Mouse (Mus musculus): ENCODE data around the gene Hacl1. TPM values are rescaled to one million over a fixed set of nuclear protein-coding genes. Genes with fewer than 3 reads are reported as not detected.
A peak's percentile ranks its signal among the peaks of the same experiment; 100 is the strongest.

Hacl1 gene
- polyA plus RNA-seq, 1 experiment from 2014 or later: 20.6 TPM

DNA sequence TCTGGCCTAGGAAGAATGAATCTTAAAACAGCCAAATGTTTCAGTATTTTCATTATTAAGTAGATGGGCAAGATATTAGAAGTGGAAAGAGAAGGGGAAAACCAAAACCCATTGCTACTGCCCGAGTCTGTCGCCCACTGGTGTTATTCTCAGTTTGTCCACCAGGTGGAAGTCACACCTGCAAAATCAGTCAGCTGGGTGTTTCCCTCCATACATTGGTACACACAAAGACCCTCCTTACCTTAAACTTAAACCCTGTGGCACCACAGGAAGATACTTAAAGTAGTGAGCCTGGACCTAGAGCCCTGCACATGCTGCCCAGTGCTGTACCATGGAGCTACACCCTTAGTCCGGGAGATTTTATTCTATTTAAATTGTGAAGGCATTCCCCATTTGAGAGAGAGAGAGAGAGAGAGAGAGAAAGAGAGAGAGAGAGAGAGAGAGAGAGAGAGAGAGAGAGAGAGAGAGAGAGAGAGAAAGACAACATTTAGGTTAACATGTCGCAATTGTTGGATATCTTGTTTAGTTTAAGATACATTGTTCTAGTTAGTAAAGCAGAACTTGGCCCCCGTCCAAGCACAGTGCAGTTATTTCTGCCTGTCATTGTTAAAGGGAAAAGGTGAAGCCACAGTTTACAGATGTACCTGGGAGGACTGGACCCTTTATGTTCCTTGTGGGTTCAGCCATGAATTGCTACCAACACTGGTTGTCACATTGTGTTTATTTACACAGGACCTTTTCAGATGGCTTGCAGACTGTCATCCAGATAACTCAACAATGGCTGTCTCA lies 16.0 kb upstream of the Hacl1 start:
- ATAC-seq (ENCODE audit: low FRiP score, low TSS enrichment): no peak
- WGBS: 45% methylated on average over 5 of the region's 5 CpGs
- Histone ChIP-seq H3K36me3 (ENCODE audit: control insufficient read depth, insufficient read depth, low read length) (no peaks in the 10 kb centered on the region), H3K9ac (ENCODE audit: low read depth, low read length) (no peak overlapping the region), H3K27ac (ENCODE audit: low read depth, low read length) (no peak overlapping the region), H3K4me3 (ENCODE audit: low read length) (no peak overlapping the region), H3K9me3 (ENCODE audit: control insufficient read depth, low read length) (no peaks in the 10 kb centered on the region), H3K4me1 (ENCODE audit: control insufficient read depth, insufficient read depth, low read length) (peaks cover 22% of the 10 kb centered on the region; the same call in 1 of the 2 replicates), H3K4me2 (replicated peaks; ENCODE audit: low read depth, low read length) (no peak overlapping the region), H3K27me3 (ENCODE audit: control insufficient read depth, insufficient read depth, low read length) (no peaks in the 10 kb centered on the region)

DNA sequence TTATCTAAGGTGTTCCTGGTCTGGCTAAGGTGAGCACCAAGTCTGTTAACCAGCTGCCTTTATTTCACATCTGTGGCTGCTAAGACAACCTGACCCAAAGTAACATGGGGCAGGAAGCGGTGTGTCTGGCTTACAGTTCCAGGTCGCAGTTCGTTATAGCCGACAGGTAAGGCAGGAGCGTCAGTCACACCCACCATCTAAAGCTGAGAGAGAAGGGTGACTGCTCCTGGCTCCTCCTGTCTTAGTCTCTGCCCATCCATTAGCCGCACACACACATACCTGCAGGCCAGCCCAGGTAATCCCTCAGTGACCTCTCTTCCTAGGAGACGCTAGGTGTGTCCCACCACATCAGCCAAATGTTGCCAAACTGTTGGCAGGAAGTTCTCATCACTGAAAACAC lies 15.3 kb upstream of the Hacl1 start:
- Histone ChIP-seq H3K4me3 (ENCODE audit: low read length) (no peak overlapping the region), H3K9ac (ENCODE audit: low read depth, low read length) (no peak overlapping the region), H3K4me2 (replicated peaks; ENCODE audit: low read depth, low read length) (no peak overlapping the region), H3K9me3 (ENCODE audit: control insufficient read depth, low read length) (no peaks in the 10 kb centered on the region), H3K4me1 (ENCODE audit: control insufficient read depth, insufficient read depth, low read length) (peaks cover 21% of the 10 kb centered on the region; the same call in 1 of the 2 replicates), H3K36me3 (ENCODE audit: control insufficient read depth, insufficient read depth, low read length) (no peaks in the 10 kb centered on the region), H3K27me3 (ENCODE audit: control insufficient read depth, insufficient read depth, low read length) (no peaks in the 10 kb centered on the region), H3K27ac (ENCODE audit: low read depth, low read length) (no peak overlapping the region)
- ATAC-seq (ENCODE audit: low FRiP score, low TSS enrichment): no peak
- WGBS: 71% methylated on average over 7 of the region's 7 CpGs

DNA sequence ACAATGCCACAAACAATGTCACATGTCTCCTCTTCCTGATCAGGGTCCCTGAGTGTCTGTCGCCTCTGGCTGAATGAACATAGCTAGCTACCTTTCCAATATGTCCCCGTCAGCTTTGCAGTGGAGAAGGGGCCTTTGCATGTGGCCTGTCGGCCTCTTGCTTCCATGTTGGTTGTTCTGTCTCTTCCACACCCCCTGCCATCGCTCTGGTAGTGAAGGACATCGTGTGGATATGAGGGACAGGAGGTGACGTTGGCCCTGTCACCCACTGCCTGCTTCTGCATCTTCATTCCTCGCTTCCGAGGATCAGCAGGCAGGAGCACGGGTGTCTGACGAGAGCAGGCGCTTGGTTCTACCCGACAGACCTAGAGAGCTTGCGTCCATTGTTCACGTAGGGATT lies 14.3 kb upstream of the Hacl1 start:
- WGBS: 87% methylated on average over 14 of the region's 14 CpGs
- Histone ChIP-seq H3K36me3 (ENCODE audit: control insufficient read depth, insufficient read depth, low read length) (no peaks in the 10 kb centered on the region), H3K27me3 (ENCODE audit: control insufficient read depth, insufficient read depth, low read length) (no peaks in the 10 kb centered on the region), H3K4me2 (replicated peaks; ENCODE audit: low read depth, low read length) (no peak overlapping the region), H3K9ac (ENCODE audit: low read depth, low read length) (no peak overlapping the region), H3K9me3 (ENCODE audit: control insufficient read depth, low read length) (no peaks in the 10 kb centered on the region), H3K27ac (ENCODE audit: low read depth, low read length) (no peak overlapping the region), H3K4me1 (ENCODE audit: control insufficient read depth, insufficient read depth, low read length) (peaks cover 13% of the 10 kb centered on the region; the same call in 1 of the 2 replicates), H3K4me3 (ENCODE audit: low read length) (no peak overlapping the region)
- ATAC-seq (ENCODE audit: low FRiP score, low TSS enrichment): no peak

DNA sequence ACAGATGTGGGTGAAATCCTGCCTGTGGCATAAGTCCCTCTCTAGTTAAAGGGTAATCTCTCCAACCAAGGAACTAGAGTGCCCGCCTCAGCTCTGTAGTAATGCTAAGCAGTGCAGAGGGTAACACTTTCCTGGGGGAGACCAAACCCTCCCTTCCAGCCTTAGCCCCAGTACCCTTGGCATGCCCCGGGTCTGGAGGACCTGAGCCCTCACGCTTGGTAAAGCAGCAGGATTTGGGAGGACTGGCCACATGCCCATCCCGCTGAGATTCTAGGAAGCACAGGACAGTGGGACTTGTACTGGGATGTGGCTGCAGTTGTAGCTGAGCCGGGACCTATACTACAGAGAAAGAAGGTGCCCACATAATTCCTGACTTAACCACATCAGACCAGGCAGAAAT lies 13.7 kb upstream of the Hacl1 start:
- ATAC-seq (ENCODE audit: low FRiP score, low TSS enrichment): no peak
- Histone ChIP-seq H3K27me3 (ENCODE audit: control insufficient read depth, insufficient read depth, low read length) (no peaks in the 10 kb centered on the region), H3K9ac (ENCODE audit: low read depth, low read length) (no peak overlapping the region), H3K9me3 (ENCODE audit: control insufficient read depth, low read length) (no peaks in the 10 kb centered on the region), H3K27ac (ENCODE audit: low read depth, low read length) (no peak overlapping the region), H3K36me3 (ENCODE audit: control insufficient read depth, insufficient read depth, low read length) (no peaks in the 10 kb centered on the region), H3K4me1 (ENCODE audit: control insufficient read depth, insufficient read depth, low read length) (peaks cover 12% of the 10 kb centered on the region; the same call in 1 of the 2 replicates), H3K4me2 (replicated peaks; ENCODE audit: low read depth, low read length) (no peak overlapping the region), H3K4me3 (ENCODE audit: low read length) (no peak overlapping the region)
- WGBS: 82% methylated on average over 5 of the region's 5 CpGs

DNA sequence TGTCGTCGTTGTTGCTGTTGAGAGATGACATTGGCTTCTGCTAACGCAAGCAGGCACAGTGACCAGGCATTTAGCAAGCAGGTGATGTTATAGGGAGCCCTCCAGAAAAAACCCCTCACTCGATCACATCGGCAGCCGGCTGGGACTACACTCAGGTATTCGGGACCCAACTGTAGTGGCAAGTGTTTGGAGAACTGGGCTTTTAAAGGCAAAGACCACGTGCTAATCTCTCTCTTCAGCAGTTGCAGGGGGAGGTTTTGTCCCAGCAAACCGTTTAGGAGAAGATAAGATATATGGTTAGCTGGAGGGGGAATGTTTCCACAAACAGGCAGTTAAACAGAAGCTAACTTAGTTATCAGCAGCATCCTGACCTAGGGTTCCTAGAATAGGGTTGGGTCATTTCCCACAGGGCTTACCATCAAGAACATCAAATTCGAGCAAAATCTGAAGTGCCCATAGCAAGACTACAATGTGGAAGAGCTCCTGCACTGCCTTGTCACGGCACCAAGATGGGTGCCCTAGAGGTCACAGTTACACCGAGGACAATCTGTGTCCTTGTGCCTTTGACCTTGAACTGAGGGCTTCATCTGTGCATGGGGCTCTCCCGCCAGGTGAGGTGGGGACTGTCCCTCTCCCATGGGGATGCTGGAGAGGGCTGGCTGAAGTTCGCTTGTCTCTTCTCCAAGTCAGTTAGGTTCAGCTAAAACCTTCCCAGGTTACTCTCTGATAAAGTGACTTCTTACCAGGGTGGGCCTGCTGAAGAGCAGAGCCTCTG lies 12.2 kb upstream of the Hacl1 start:
- 76% methylated on average over 14 of the region's 14 CpGs for WGBS
- H3K27me3 ChIP-seq (ENCODE audit: control insufficient read depth, insufficient read depth, low read length): no peaks in the 10 kb centered on the region
- no peaks in the 10 kb centered on the region for H3K9me3 ChIP-seq (ENCODE audit: control insufficient read depth, low read length)
- no peak for ATAC-seq (ENCODE audit: low FRiP score, low TSS enrichment)
- 0 out of 2 replicates have a peak, but pooled peaks cover 4% of the 10 kb centered on the region for H3K4me1 ChIP-seq (ENCODE audit: control insufficient read depth, insufficient read depth, low read length)
- H3K9ac ChIP-seq (ENCODE audit: low read depth, low read length): no peak overlapping the region
- H3K4me2 ChIP-seq (replicated peaks; ENCODE audit: low read depth, low read length): no peak overlapping the region
- no peak overlapping the region for H3K27ac ChIP-seq (ENCODE audit: low read depth, low read length)
- no peak overlapping the region for H3K4me3 ChIP-seq (ENCODE audit: low read length)
- no peaks in the 10 kb centered on the region for H3K36me3 ChIP-seq (ENCODE audit: control insufficient read depth, insufficient read depth, low read length)

DNA sequence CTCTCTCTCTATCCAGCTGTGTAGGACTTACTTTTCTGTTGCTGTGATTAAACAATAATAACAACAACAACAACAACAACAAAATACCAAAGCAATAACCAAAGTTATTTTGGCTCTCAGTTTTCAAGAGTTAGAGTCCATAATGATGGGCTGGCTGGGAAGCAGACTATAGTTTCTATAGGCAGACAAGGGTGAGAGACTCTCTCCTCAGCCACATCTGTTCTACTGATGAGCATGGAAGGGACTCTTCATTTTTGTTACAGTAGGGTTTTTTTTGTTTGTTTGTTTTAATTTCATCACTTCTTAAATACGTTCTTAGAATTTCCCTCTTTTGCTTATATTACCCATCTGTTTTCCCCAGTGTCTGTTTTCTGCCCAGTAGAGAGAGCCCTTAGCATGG lies 11.5 kb upstream of the Hacl1 start:
- WGBS: 93% methylated on average over 1 of the region's 1 CpGs
- ATAC-seq (ENCODE audit: low FRiP score, low TSS enrichment): no peak
- Histone ChIP-seq H3K4me3 (ENCODE audit: low read length) (no peak overlapping the region), H3K27me3 (ENCODE audit: control insufficient read depth, insufficient read depth, low read length) (no peaks in the 10 kb centered on the region), H3K27ac (ENCODE audit: low read depth, low read length) (no peak overlapping the region), H3K4me1 (ENCODE audit: control insufficient read depth, insufficient read depth, low read length) (0 out of 2 replicates have a peak, but pooled peaks cover 4% of the 10 kb centered on the region), H3K9me3 (ENCODE audit: control insufficient read depth, low read length) (no peaks in the 10 kb centered on the region), H3K9ac (ENCODE audit: low read depth, low read length) (no peak overlapping the region), H3K36me3 (ENCODE audit: control insufficient read depth, insufficient read depth, low read length) (no peaks in the 10 kb centered on the region), H3K4me2 (replicated peaks; ENCODE audit: low read depth, low read length) (no peak overlapping the region)

DNA sequence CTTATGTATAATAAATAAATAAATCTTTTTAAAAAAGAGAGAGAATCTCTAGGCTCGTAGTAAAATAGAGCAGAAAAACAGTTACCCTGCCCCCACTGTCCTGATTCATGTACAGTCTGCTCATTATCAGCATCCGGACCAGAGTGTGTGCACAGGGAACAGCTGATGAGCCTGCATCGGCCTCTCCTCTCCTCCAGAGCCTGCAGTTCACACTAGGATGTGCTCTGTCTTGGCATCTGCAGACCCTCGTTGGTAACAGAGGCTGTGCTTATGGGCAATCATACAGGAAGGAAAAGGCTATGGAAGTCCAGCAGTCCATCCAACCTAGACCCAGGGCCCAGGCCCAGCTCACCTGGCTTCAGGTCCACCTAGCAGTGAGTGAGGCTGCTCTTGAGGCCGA lies 11.0 kb upstream of the Hacl1 start:
- 54% methylated on average over 5 of the region's 5 CpGs for WGBS
- Histone ChIP-seq H3K4me3 (ENCODE audit: low read length) (no peak overlapping the region), H3K4me2 (replicated peaks; ENCODE audit: low read depth, low read length) (no peak overlapping the region), H3K36me3 (ENCODE audit: control insufficient read depth, insufficient read depth, low read length) (no peaks in the 10 kb centered on the region), H3K27ac (ENCODE audit: low read depth, low read length) (no peak overlapping the region), H3K9me3 (ENCODE audit: control insufficient read depth, low read length) (no peaks in the 10 kb centered on the region), H3K9ac (ENCODE audit: low read depth, low read length) (no peak overlapping the region), H3K27me3 (ENCODE audit: control insufficient read depth, insufficient read depth, low read length) (no peaks in the 10 kb centered on the region), H3K4me1 (ENCODE audit: control insufficient read depth, insufficient read depth, low read length) (0 out of 2 replicates have a peak, but pooled peaks cover under 1% of the 10 kb centered on the region)
- ATAC-seq (ENCODE audit: low FRiP score, low TSS enrichment): no peak

DNA sequence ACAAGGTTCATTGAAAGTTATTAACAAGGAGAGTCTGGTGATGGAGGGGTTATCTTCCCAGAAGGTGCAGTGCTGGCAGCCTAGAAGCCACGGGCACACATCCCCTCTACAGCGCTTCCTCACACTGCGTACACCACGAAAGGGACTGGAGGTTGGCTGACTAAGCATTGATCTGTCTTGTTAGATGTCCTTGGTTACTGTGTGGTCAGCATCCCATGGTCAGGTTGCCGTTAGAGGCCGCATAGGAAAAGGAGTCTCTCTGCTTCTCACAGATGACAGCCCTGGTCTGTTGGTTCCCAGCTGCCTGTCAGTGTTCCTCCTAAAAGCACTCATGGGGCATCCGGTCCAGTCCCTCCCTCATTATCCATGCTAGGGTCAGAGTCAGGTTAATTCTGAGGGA lies 10.1 kb upstream of the Hacl1 start:
- Histone ChIP-seq H3K27me3 (ENCODE audit: control insufficient read depth, insufficient read depth, low read length) (no peaks in the 10 kb centered on the region), H3K4me2 (replicated peaks; ENCODE audit: low read depth, low read length) (no peak overlapping the region), H3K4me1 (ENCODE audit: control insufficient read depth, insufficient read depth, low read length) (no peaks in the 10 kb centered on the region), H3K9ac (ENCODE audit: low read depth, low read length) (0 out of 2 replicates have a peak overlapping the region, but pooled peaks have one; percentile 12), H3K4me3 (ENCODE audit: low read length) (no peak overlapping the region), H3K36me3 (ENCODE audit: control insufficient read depth, insufficient read depth, low read length) (no peaks in the 10 kb centered on the region), H3K9me3 (ENCODE audit: control insufficient read depth, low read length) (no peaks in the 10 kb centered on the region), H3K27ac (ENCODE audit: low read depth, low read length) (no peak overlapping the region)
- ATAC-seq (ENCODE audit: low FRiP score, low TSS enrichment): 0 out of 2 replicates have a peak, but pooled peaks have one; percentile 43
- WGBS: 69% methylated on average over 7 of the region's 7 CpGs

DNA sequence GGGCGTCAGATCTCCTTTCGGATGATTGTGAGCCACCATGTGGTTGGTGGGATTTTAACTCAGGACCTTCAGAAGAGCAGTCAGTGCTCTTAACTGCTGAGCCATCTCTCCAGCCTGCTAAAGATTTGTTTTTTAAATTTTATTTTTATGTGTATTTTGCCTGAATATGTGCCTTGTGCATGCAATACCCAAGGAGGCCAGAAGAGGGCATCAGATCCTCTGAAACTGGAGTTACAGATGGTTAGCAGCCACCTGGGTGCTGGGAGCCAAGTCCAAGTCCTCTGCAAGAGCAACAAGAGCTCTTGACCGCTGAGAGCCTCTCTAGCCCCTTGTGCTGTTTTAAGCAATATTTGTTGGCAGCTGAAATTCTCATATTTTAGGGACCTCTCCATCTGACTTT lies 9.3 kb upstream of the Hacl1 start:
- Histone ChIP-seq H3K4me3 (ENCODE audit: low read length) (no peak overlapping the region), H3K36me3 (ENCODE audit: control insufficient read depth, insufficient read depth, low read length) (no peaks in the 10 kb centered on the region), H3K4me2 (replicated peaks; ENCODE audit: low read depth, low read length) (no peak overlapping the region), H3K9ac (ENCODE audit: low read depth, low read length) (no peak overlapping the region), H3K27ac (ENCODE audit: low read depth, low read length) (no peak overlapping the region), H3K27me3 (ENCODE audit: control insufficient read depth, insufficient read depth, low read length) (no peaks in the 10 kb centered on the region), H3K9me3 (ENCODE audit: control insufficient read depth, low read length) (no peaks in the 10 kb centered on the region), H3K4me1 (ENCODE audit: control insufficient read depth, insufficient read depth, low read length) (no peaks in the 10 kb centered on the region)
- WGBS: 96% methylated on average over 3 of the region's 3 CpGs
- no peak for ATAC-seq (ENCODE audit: low FRiP score, low TSS enrichment)

Measured in kidney, embryonic 14.5 days (tissue).